Mouse (Mus musculus) brown adipose tissue, adult 24 weeks (tissue): ENCODE measurements around the gene Casp3. TPM values are rescaled to one million over a fixed set of nuclear protein-coding genes. Genes with fewer than 3 reads are reported as not detected.
"Not testable (repeated sequence)": the region's sequence is repeated elsewhere in the genome, so short reads cannot be mapped to it uniquely, and the experiment has no call there.

ENCODE experiments used
- H3K27ac ChIP-seq: fragments of 200-500 bp; replicated peaks from 2 replicates; pipeline ENCODE4 v1.5.1; 2012; ENCODE audit warnings: low read depth, mild to moderate bottlenecking, low read length
- H3K4me1 ChIP-seq: fragments of 200-500 bp; 2 replicates; pipeline ENCODE4 v1.6.1; 2012; ENCODE audit warnings: low read length, mixed read lengths; ENCODE audit not compliant: control insufficient read depth, insufficient read depth, insufficient read length
- H3K4me3 ChIP-seq: fragments of 200-500 bp; 2 replicates; pipeline ENCODE4 v1.5.1; 2012; ENCODE audit warnings: low read depth, mild to moderate bottlenecking, low read length, moderate library complexity; ENCODE audit not compliant: insufficient read depth
- polyA plus RNA-seq: library from polyadenylated mRNA; stranded (reverse); fragments of >200 nt; gene quantifications from 2 replicates; pipeline ENCODE4 v1.2.4, GENCODE M21; 2012; ENCODE audit not compliant: missing spikeins, insufficient read depth, insufficient read length

The Casp3 gene
- 21.4 and 24.5 TPM in 2 replicates for polyA plus RNA-seq

DNA sequence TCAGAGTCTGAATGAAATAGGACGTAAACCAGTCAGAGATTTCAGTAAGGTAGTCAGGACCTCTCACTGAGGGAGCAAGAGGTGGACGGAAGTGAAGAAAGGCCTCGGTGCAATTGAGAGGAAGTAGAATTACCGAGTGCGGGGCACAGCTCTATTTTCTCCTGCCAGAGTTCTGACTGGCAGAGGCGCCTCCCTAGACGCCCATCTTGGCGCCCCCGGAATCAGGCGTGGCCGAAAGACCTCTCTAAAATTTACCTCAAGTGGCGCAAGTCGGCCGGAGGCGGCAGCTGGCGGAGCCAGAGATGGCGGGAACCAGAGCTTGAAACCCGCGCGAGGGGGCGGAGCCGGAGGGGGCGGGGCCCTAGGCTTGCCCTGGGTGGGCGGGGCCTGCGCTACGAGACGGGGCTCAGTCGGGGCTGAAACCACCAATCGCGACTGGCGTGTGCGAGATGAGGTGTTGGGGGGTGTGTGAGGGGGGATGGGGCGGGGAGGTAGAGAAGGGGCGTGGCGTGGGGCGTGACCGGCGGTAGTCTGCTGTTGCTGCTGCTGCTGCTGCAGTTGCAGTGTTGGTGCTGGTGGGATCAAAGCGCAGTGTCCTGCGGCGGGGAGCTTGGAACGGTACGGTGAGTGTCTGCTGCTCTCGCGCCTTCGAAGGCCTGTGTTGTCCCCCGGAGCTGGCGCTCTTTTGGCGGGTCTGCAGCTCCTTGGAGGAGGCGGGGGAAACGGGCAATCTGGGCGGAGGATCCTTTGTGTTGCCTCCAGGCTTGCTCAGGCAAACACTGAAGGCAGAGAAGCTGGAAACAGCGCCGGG is at the start of gene Casp3, which contains the start of gene Primpol:
Casp3 (plus strand) TSS at position 413 of the 811 bp plus-strand sequence.
Primpol (minus strand) TSS at position 334 of the 811 bp plus-strand sequence.
- peak within 1 kb of the TSS; percentile 91 for H3K4me3 ChIP-seq
- H3K27ac ChIP-seq: peak within 1 kb of the TSS; percentile 11; the same call in 1 of the 2 replicates
- peaks cover 3% of the 10 kb centered on the region; the same call in 1 of the 2 replicates for H3K4me1 ChIP-seq

DNA sequence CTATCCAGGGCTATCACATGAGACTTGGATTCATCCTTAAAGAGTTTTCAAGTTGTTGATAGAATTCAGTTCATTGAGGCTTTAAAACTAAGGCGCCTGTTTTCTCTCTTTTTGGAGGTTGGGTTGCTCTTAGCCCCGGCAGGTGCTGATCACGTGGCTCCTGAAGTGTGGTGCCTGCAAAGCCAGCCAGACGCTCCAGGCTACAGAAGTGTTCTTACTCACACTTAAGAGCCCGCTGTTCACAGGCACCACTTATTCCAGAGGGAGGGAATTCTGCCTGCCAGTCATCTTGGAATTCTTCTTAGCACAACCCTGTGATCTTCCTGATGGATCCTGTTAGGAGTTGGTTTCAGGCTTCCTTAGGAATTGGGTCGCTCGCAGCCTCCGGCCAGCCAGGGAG is 49.1 kb upstream of the Casp3 start:
- H3K4me3 ChIP-seq: no peak overlapping the region
- H3K27ac ChIP-seq: no peak overlapping the region
- no peaks in the 10 kb centered on the region for H3K4me1 ChIP-seq

DNA sequence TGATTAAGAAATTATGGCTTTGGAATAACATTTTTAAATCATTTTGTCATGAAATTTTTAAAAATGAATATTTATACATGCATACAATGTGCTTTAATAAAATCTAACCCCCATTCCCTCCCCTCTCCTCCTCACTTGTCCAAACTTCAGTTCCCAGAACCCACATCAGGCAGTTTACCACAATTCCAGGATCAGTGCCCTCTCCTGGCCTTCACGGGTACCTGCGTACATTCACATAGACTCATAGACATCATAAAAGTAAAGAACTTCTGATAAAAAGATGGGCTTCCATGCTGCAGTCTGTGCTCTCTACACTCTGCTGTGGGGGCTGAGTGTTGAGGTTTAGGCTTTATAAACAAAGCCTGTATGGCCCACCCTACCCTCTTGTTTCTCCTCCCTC is 48.1 kb upstream of the Casp3 start:
- H3K4me1 ChIP-seq: no peaks in the 10 kb centered on the region
- H3K4me3 ChIP-seq: no peak overlapping the region
- H3K27ac ChIP-seq: no peak overlapping the region

- Histone ChIP-seq H3K4me1 (no peaks in the 10 kb centered on the region), H3K27ac (no peak overlapping the region), H3K4me3 (no peak overlapping the region)
These were observed 47.2 kb upstream of the Casp3 start for GRCm38 (mm10) chr8:46569659-46570441.

DNA sequence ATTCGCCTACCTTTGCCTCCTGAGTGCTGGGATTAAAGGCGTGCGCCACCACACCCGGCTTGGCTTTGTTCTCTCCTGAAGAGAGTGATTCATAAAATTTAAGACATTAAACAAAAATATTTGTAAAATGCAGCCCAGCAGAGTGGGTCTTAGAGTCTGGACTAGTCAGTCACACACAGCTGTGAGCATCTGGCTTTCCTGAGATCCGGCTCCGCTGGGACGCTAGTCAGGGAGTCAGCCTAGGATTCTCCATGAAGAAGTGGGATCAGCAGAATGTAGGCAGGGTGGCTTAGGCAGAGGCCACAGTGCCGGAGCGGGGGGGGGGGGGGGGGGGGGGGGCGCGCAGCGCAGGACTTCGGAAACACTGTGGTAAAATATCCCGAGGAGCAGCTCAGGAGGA is 46.4 kb upstream of the Casp3 start:
- Histone ChIP-seq H3K27ac (no peak overlapping the region), H3K4me1 (no peaks in the 10 kb centered on the region), H3K4me3 (no peak overlapping the region)

DNA sequence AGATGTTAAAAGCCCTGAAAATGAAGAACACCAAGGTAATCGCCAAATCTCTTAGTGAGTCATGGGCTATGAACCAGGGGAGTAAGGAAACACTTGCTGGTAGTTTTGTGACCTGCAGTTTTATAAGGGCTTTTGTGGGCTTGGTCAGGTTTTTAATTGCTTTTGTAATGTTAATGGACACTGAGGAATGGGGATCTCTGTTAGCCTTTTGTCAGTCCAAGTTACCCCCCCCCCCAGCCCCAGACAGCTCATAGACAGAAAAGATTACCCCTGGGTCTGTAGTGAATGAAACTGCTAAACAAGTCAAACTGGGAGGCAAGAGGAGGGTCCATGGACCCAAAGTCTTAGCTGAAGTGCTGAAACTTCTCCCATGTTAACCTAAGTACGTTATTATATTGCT is 43.6 kb upstream of the Casp3 start:
- H3K4me1 ChIP-seq: no peaks in the 10 kb centered on the region
- no peak overlapping the region for H3K4me3 ChIP-seq
- no peak overlapping the region for H3K27ac ChIP-seq

DNA sequence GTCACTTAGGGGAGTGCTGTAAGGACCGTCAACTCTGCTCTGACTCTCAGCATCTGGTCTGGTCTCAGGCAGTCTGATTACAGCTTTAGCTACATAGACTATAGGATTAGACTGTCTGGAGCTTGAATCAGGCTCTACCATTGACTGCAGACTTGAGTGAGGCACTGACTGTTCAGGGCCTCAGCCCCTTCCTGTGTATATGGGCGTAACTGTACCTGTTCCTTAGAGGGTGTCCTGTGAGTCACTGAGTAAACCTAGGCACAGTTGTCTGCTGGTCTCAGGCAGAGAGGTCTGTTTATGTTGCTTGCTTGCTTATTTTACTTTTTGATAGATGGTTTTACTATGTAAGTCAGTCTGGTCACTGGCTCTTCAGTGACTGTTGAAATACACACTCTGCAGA is 43.1 kb upstream of the Casp3 start:
- no peaks in the 10 kb centered on the region for H3K4me1 ChIP-seq
- no peak overlapping the region for H3K4me3 ChIP-seq
- H3K27ac ChIP-seq: no peak overlapping the region

DNA sequence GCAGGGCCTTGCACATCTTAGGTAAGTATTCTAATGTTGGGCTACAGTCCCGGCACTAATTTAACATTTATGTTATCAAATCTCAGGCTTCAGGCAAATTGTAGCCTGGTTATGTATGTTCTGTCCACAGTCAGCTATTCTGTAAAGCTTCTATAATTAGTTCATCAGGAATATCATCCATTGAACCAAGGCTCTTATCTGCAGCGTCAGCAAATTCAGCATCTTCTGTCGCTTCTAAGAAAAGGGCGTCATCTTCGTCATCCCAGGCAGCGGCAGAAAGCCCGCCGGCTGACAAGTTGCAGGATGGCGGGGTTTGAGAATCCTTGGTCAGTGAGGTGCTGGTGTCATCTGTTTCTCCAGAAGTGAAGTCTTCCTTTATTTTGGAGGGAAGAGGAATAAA is 38.3 kb upstream of the Casp3 start:
- H3K4me1 ChIP-seq: no peaks in the 10 kb centered on the region
- H3K4me3 ChIP-seq: no peak overlapping the region
- H3K27ac ChIP-seq: no peak overlapping the region

DNA sequence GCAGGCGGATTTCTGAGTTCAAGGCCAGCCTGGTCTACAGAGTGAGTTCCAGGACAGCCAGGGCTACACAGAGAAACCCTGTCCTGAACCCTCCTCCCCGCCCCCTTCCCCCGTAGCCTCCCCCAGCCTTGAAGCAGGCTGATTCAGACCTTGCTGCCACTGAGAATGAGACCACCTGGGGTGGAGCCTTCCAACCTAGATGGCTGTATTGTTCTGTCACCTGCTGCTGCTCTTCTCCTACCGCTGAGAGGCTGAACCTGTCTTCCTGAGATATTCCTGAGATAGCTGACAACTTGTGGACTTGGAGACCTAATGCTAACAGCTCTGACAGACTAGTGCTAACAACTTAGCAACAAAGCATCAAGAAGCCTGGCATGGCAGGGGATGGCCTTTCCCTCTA is 32.8 kb upstream of the Casp3 start:
- not testable (repeated sequence) for H3K4me3 ChIP-seq, H3K4me1 ChIP-seq, H3K27ac ChIP-seq

DNA sequence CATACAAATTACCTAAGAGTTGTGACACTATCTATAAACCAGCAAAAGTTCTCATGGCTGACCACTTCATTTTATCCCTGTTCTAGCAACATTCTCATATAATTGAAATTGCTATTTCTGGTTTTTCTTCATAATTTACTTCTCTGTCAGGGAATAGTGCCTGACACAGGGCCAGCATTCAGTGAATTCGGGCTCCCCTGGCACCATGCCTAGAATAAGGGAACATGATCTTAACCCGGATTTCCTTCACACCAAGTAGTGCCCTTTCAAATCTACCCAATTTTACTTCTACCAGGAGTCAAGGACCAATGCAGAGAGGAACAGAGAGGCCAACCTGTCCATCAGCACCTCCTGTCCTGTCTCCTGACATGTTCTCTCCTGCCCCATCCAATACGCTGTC is 31.5 kb upstream of the Casp3 start:
- H3K4me3 ChIP-seq: no peak overlapping the region
- H3K4me1 ChIP-seq: no peaks in the 10 kb centered on the region
- no peak overlapping the region for H3K27ac ChIP-seq

- Histone ChIP-seq H3K4me1 (no peaks in the 10 kb centered on the region), H3K4me3 (no peak overlapping the region), H3K27ac (no peak overlapping the region)
These were observed 29.2 kb upstream of the Casp3 start for GRCm38 (mm10) chr8:46587911-46588310.

- Histone ChIP-seq H3K4me3 (no peak overlapping the region), H3K4me1 (no peaks in the 10 kb centered on the region), H3K27ac (no peak overlapping the region)
These were observed 28.4 kb upstream of the Casp3 start for GRCm38 (mm10) chr8:46588663-46589062.

DNA sequence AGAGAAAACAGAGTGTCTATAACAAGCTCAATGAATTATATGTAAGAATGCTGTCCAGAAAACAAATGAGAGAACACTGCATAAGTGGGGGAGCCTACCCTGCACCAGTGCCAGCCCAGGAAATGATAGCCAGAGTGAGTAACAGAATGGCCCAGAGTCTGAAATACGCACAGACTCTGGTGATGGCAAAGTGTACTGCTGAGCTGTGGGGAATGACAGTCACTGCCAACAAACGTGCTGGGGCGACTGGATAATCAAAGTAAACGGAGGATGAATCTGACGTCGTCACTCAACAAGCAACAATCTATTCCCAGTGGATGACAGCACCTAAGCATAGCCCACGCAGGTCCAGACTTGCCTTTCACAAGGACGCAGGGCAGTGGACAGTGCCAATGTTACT is 24.0 kb upstream of the Casp3 start:
- Histone ChIP-seq H3K4me3 (no peak overlapping the region), H3K4me1 (no peaks in the 10 kb centered on the region), H3K27ac (no peak overlapping the region)

GRCm38 (mm10) chr8:46593772-46594171 is 23.3 kb upstream of the Casp3 start:
- no peaks in the 10 kb centered on the region for H3K4me1 ChIP-seq
- no peak overlapping the region for H3K4me3 ChIP-seq
- H3K27ac ChIP-seq: no peak overlapping the region

DNA sequence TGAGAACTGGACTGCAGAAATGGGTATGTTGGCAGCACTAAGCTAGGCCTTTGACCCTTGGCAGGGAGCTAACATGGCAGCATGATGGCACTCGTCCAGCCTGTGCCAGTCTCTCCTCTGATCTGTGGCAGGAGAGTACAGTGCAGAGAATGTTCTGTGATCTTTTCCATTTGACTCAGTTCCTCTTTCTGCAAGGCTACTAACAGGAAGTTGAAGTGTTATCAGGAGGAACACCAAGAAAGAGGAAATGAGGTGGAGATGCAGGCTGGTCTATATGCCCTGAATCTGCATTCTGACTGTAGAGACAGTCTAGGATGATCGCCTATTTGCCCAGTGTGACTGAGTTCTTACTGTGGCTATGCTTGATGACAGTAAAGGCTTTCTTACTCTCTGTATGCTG is 21.5 kb upstream of the Casp3 start:
- Histone ChIP-seq H3K4me1 (no peaks in the 10 kb centered on the region), H3K4me3 (no peak overlapping the region), H3K27ac (no peak overlapping the region)
